Mouse (Mus musculus): ENCODE results near the gene Sh3gl2. TPM values are rescaled to one million over a fixed set of nuclear protein-coding genes. Genes with fewer than 3 reads are reported as not detected.

The Sh3gl2 gene
- total RNA-seq, 2 experiments from 2014 or later: not detected

GRCm38 (mm10) chr4:85300610-85301405 is 95.9 kb downstream of the Sh3gl2 start:
- no peak for ATAC-seq (ENCODE audit: poor library complexity, severe bottlenecking)

GRCm38 (mm10) chr4:85305912-85306573 is 101.1 kb downstream of the Sh3gl2 start:
- no peak for ATAC-seq (ENCODE audit: poor library complexity, severe bottlenecking)

- no peak for ATAC-seq (ENCODE audit: poor library complexity, severe bottlenecking)
These were observed 114.2 kb downstream of the Sh3gl2 start for GRCm38 (mm10) chr4:85319092-85319491.

GRCm38 (mm10) chr4:85325454-85325853 is 120.5 kb downstream of the Sh3gl2 start:
- no peak for ATAC-seq (ENCODE audit: poor library complexity, severe bottlenecking)

- no peak for ATAC-seq (ENCODE audit: poor library complexity, severe bottlenecking)
These were observed 121.1 kb downstream of the Sh3gl2 start for GRCm38 (mm10) chr4:85326052-85326451.

GRCm38 (mm10) chr4:85334688-85335200 is 129.8 kb downstream of the Sh3gl2 start:
- ATAC-seq (ENCODE audit: poor library complexity, severe bottlenecking): no peak

- ATAC-seq (ENCODE audit: poor library complexity, severe bottlenecking): no peak
These were observed 131.4 kb downstream of the Sh3gl2 start for GRCm38 (mm10) chr4:85336356-85336755.

- ATAC-seq (ENCODE audit: poor library complexity, severe bottlenecking): no peak
These were observed 134.2 kb downstream of the Sh3gl2 start for GRCm38 (mm10) chr4:85339126-85339525.

GRCm38 (mm10) chr4:85340686-85341085 is 135.8 kb downstream of the Sh3gl2 start:
- ATAC-seq (ENCODE audit: poor library complexity, severe bottlenecking): no peak

- ATAC-seq (ENCODE audit: poor library complexity, severe bottlenecking): no peak
These were observed 141.0 kb downstream of the Sh3gl2 start for GRCm38 (mm10) chr4:85345911-85346310.

- no peak for ATAC-seq (ENCODE audit: poor library complexity, severe bottlenecking)
These were observed 143.2 kb downstream of the Sh3gl2 start for GRCm38 (mm10) chr4:85348079-85348643.

- no peak for ATAC-seq (ENCODE audit: poor library complexity, severe bottlenecking)
These were observed 157.7 kb downstream of the Sh3gl2 start for GRCm38 (mm10) chr4:85362661-85363060.

- no peak for ATAC-seq (ENCODE audit: poor library complexity, severe bottlenecking)
These were observed 158.3 kb downstream of the Sh3gl2 start for GRCm38 (mm10) chr4:85363205-85363604.

- ATAC-seq (ENCODE audit: poor library complexity, severe bottlenecking): no peak
These were observed 166.1 kb downstream of the Sh3gl2 start for GRCm38 (mm10) chr4:85371036-85371435.

GRCm38 (mm10) chr4:85374801-85375200 is 169.9 kb downstream of the Sh3gl2 start:
- no peak for ATAC-seq (ENCODE audit: poor library complexity, severe bottlenecking)

GRCm38 (mm10) chr4:85376187-85376586 is 171.3 kb downstream of the Sh3gl2 start:
- no peak for ATAC-seq (ENCODE audit: poor library complexity, severe bottlenecking)

GRCm38 (mm10) chr4:85376610-85377009 is 171.7 kb downstream of the Sh3gl2 start:
- ATAC-seq (ENCODE audit: poor library complexity, severe bottlenecking): no peak

- no peak for ATAC-seq (ENCODE audit: poor library complexity, severe bottlenecking)
These were observed 180.3 kb downstream of the Sh3gl2 start for GRCm38 (mm10) chr4:85385241-85385640.

- ATAC-seq (ENCODE audit: poor library complexity, severe bottlenecking): no peak
These were observed 182.8 kb downstream of the Sh3gl2 start for GRCm38 (mm10) chr4:85387676-85388075.

GRCm38 (mm10) chr4:85391795-85392194 is 186.9 kb downstream of the Sh3gl2 start:
- ATAC-seq (ENCODE audit: poor library complexity, severe bottlenecking): no peak

GRCm38 (mm10) chr4:85398765-85399164 is 193.8 kb downstream of the Sh3gl2 start:
- ATAC-seq (ENCODE audit: poor library complexity, severe bottlenecking): no peak

GRCm38 (mm10) chr4:85402823-85403222 is 197.9 kb downstream of the Sh3gl2 start:
- ATAC-seq (ENCODE audit: poor library complexity, severe bottlenecking): no peak

Measured in megakaryocyte, adult 5-6 weeks (primary cell).